Mouse (Mus musculus) lung, postnatal 10 days (tissue): ENCODE measurements around the gene Spats1.
"Not testable (repeated sequence)": the region's sequence is repeated elsewhere in the genome, so short reads cannot be mapped to it uniquely, and the experiment has no call there.

Experiments
- DNase-seq: peaks from one replicate; pipeline ENCODE4 v3.0.0; 2021

The Spats1 gene

DNA sequence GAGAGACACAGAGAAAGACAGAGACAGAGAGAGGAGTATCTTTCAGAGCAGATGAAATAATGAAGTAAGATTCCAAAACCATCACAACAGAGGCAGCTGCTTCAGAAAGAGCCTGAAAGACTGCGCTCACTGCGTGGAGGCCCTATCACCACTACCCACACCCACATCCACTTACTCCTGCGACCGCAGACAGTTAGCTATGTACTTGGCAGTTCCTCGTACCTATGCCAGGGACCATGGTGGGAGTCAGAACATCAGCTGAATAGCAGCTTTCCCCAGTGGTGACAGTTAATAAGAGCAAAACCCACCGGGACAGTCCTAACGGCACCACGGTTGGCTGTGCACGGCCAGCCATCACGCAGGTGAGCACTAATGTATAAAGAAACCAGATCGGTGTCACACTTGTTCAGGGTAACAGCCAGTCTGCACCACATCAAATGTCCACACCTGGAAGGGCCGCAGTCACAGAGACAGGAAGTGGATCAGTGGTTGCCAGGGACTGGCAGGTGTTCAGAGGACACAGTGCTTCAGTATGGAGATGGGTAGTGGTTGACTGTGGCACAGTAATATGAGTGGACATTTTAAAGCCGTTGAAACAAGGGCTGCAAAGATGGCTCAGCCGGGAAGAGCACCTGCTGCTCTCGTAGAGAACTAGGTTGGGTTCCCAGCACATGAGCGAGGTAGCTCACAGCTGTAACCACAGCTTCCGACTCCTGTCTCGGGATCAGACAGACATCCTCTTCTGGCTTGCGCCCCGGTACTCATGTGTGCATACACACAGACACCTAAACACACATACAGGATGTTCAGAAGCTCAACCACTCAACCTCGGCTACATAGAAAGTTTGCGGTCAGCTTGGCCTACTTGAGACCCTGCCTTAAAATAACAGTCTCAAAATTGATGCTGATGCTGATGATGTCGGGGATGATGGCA lies 13.4 kb upstream of the Spats1 start:
- no peak for DNase-seq

- no peak for DNase-seq
These were observed 12.0 kb upstream of the Spats1 start for GRCm38 (mm10) chr17:45487216-45487615.

DNA sequence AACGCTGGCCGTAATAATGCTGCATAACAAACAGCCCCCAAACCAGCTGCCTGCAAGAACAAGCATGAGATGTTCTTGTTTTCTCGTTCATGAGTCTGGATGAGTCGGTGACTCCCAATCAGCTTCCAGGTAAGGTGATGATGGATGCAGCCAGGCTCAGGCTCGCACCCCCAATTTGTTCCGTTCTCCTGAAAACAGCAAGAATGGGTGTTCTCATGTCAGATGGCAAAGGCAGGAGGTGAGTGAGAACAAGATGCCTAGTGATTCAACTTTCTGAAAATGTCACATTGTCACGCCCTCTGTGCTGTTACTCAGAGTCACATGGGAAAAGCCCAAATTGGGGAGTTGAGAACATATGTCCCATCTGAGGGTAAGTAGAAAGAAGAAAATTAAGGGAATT lies 10.4 kb upstream of the Spats1 start:
- no peak for DNase-seq

GRCm38 (mm10) chr17:45480429-45480828 lies 5.2 kb upstream of the Spats1 start:
- DNase-seq = no peak

GRCm38 (mm10) chr17:45478234-45478825 lies 3.1 kb upstream of the Spats1 start:
- peak; percentile 85 for DNase-seq

DNA sequence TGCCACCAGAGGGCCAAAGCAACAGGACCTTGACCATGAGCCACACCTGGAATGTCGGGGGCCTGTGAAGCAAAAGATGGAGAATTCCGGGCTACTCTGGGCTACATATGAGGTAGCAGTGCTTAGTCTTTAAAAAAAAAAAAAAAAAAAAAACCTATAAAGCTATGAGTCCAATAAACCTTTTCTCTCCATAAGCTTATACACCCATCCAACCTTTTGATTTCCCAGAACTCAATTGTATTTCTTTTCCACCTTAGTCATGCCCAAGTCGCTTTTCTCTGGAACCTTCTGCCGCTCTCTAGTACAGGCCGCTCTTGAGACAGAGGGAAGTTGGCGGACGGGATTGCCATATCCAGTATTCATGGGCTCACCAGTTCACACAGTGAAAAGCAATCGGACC lies 1.1 kb downstream of the Spats1 start:
- DNase-seq = no peak

DNA sequence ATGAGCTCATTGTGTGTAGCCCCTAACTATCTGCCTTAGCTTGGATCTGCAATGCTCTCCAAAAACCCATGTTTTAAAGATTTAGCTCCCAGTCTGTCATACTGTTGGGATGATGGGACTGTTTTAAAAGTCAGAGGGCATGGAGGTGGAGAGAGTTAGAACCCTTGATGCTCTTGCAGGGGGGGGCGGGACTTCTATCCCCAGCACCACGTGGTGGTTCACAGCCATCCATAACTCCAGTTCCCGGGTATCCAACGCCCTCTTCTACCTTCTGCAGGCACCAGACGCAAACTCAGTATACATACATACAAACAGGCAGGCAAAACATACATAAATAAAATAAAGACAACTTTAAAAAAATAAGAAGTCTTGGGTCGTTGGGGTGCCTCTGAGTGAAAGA lies 1.5 kb downstream of the Spats1 start:
- DNase-seq = no peak

GRCm38 (mm10) chr17:45470726-45471125 lies 4.5 kb downstream of the Spats1 start:
- no peak for DNase-seq

DNA sequence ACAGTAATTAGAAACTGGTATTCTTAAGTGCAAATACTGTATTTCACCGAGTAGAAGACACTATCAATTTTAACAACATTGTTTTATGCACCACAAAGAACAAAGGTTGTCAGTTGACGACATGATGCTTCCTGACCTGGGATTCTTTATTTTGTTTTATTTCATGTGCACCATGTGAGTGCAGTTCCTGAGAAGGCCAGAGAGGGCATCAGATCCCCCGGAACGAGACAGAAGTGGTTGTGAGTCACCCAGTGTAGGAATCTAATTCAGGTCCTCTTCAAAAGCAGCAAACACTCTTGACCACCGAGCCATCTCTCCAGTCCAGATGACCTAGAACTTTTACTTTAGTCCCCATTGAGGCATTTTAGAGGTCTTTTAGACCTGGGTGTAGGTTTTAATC lies 6.9 kb downstream of the Spats1 start:
- DNase-seq = no peak

- no peak for DNase-seq
These were observed 8.5 kb downstream of the Spats1 start for GRCm38 (mm10) chr17:45466701-45467100.

DNA sequence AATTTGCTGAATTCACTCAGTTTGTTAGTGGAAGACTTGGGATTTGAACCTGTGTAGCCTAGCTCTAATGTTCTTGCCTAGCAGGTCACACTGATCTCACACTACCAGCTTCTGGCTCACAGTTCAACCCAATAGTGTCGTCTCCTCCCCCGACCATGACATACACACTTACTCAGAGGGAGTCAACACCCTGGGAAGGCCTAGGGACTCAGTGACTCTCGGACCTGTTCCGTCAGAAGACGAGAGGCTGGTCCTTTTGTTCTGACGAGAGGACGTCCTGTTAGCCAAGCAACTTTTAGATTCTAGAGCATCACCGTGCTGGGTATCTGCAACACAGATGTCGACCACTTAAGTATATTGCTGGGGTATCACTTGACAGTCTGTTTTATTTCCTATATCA lies 11.0 kb downstream of the Spats1 start:
- no peak for DNase-seq

GRCm38 (mm10) chr17:45462506-45462905 lies 12.7 kb downstream of the Spats1 start:
- no peak for DNase-seq

- DNase-seq = no peak
These were observed 16.2 kb downstream of the Spats1 start for GRCm38 (mm10) chr17:45459062-45459461.

- no peak for DNase-seq
These were observed 16.7 kb downstream of the Spats1 start for GRCm38 (mm10) chr17:45458516-45458915.

DNA sequence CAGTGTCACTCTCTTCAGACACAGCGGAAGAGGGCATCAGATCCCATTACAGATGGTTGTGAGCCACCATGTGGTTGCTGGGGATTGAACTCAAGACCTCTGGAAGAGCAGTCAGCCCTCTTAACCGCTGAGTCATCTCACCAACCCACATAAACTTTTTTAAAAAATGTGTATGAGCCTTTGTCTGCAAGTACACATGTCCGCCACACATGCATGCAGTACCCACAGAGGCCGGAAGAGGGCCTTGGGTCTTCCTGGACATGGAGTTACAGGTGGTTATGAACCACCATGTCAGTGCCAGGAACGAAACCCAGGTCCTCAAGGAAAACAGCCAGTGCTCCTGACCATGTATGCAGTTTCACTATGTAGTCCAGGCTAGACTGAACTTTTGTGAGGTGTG lies 17.7 kb downstream of the Spats1 start:
- DNase-seq = no peak

DNA sequence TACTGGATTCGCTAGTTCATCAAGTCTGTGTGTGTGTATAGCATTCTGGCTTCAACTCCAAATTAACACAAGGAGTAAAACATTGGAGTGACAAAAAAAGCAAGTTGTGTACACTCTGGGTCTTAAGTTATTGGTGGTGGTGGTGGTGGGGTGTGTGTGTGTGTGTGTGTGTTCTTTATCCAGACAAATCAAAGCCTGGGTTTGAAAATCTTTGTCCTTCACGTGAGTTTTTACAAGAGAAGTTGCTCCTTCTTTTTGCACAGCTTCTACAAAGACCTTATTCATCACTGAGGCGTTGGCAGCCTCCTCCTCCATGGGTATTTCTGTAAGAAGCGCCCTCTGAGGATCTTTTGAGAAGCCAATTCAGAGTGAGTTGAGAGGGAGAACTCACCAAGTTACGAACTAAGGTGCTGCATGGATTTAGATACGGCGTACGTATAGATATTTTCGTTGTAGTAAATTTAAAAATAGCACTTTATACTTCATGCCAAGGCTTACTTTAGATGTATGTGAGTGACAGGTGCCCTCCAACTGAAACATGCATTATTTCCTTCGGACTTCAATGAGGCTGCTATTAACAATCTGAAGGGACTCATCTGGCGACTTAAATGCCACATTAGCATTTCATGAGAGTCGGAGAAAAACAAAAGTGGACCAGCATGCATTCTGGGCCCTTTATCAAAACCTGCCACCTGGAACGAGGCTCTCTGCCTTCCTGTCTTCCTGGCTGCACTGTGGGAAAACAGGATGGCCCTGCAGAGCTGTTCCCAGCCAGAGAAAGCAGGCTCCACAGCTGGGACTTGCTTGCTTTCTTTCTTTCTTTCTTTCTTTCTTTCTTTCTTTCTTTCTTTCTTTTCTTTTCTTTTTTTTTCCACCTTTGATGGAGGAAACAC lies 18.7 kb downstream of the Spats1 start:
- no peak for DNase-seq

DNA sequence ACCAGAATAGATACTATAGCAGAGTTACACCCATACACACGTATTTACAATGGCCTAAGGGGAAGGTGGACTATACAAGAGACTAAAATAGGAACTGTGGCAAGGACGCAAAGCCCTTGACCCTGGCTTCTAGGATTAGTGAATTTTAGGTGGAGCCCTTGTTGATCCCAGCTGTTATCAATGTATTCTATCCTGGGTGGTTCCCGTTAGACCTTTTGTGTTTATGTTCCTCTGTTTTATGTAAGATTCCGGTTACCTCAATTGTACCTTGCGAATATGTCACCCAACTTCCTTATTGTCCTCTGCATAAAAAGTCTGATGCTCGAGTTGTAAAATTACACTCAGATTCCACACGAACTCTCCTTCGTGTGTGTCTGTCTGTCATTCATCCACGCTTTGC lies 19.4 kb downstream of the Spats1 start:
- DNase-seq = not testable (repeated sequence)

DNA sequence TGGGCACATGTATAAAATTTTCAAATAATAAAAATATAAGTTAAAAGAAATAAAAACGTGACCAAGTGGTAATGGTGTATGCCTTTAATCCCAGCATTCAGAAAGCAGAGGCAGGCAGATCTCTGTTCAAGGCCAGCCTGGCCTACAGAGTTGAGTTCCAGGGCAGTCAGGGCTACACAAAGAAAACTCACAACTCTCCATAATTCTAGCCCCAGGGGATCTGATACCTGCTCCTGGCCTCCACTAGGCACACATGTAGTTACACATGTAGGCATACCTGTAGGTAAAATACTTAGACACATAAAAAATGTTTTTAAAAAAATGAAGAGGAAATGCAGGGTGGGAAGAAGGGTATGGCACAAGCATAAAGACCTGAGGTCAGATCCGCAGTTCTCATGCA lies 20.4 kb downstream of the Spats1 start:
- DNase-seq = no peak

DNA sequence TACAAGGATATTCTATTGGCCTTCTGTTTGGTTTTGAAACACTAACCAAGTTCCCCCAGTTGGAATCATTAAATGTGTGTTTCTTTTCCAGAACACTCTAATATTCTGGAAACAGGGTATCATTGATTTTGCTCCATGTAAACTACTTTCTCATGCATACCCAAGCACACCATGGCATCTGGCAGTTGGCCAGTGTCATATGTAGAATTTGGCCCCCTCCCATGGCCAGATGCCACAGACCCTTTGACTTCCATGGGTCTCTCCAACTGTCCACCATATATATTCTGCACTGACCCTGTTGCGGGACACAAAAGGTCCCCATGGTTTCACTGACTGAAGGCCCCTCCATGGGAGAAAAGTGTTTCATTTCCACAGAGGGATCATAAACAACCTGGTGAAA lies 22.9 kb downstream of the Spats1 start:
- DNase-seq = no peak

GRCm38 (mm10) chr17:45450153-45450552 lies 25.1 kb downstream of the Spats1 start:
- no peak for DNase-seq

DNA sequence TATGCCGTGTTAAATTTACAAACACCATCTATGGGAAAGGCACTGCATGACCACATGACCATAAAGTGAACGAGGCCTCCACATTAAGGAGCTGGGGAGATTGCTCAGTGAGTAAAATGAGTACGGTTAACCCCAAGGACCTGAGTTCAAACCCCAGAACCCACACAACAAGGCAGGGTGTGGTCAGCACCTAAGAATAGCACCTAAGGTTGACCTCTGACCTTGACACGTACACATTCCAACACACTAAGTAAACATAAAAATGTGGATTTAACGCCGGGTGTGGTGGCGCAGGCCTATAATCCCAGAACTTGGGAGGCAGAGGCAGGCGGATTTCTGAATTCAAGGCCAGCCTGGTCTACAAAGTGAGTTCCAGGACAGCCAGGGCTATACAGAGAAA lies 25.6 kb downstream of the Spats1 start:
- DNase-seq = no peak

GRCm38 (mm10) chr17:45447063-45447462 lies 28.2 kb downstream of the Spats1 start:
- no peak for DNase-seq

- no peak for DNase-seq
These were observed 29.3 kb downstream of the Spats1 start for GRCm38 (mm10) chr17:45445923-45446322.

GRCm38 (mm10) chr17:45434262-45434590 lies 41.0 kb downstream of the Spats1 start:
- no peak for DNase-seq
